Mouse (Mus musculus) frontal cortex, postnatal 25 days (tissue): Measurements from ENCODE around the gene Mrm2.
A peak's percentile ranks its signal among the peaks of the same experiment; 100 is the strongest.
"Not testable (repeated sequence)": the region's sequence is repeated elsewhere in the genome, so short reads cannot be mapped to it uniquely, and the experiment has no call there.

Experiments
- DNase-seq, 2 experiments: peaks; one replicate each; pipeline ENCODE4 v3.0.0; 2022; ENCODE audit warnings: low spot score in 2 of 2

The Mrm2 gene

GRCm38 (mm10) chr5:140331615-140332512 is at the start of gene Mrm2:
TSS of gene Mrm2 (minus strand) at chr5:140331898.
- peak; percentile 55 to 58 for DNase-seq

DNA sequence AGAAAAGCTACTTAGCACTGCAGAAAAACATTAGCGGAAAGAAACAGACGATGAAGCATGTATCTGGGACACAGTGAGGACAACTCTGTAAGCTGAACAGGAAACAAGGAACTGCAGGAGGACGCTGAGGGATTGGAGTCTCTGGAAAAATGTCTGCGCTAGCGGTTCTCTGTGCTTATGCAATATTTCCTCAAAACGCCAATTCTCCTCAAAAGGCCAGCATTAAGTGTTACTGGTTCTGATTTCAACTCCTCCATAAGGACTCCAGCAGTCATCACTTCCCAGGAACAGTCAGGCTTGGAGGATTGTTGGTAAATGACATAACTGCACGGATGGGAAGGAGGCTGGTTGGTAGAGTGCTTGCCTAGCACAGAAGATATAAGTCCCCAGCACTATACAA is 49.5 kb upstream of the Mrm2 start:
- no peak for DNase-seq

GRCm38 (mm10) chr5:140379299-140379698 is 47.6 kb upstream of the Mrm2 start:
- no peak for DNase-seq

- DNase-seq = no peak
Measured at GRCm38 (mm10) chr5:140378121-140378853, 46.6 kb upstream of the Mrm2 start.

DNA sequence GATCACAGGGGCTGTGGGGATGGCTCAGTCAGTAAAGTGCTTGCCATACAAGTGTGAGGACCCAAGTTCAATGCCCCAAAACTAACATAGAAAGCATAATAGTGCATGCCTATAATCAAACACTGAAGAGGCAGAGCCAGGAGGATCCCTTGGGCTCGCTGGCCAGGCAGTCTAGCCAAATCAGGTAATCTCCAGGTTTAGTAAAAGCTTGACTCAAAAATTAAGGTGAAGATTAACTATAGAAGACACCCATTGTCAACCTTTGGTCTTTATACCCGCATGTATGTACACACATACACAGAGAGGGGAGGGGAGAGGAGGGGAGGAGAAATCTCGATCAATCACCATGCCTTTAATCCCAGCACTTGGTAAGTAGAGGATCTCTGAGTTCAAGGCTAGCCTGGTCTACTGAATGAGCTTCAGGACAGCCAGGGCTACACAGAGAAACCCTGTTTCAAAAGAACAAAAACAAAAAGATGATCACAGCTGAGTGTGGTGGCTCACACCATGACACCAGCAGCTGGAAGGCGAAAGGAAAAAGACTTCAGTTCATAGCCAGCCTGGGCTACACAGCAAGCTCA is 43.6 kb upstream of the Mrm2 start:
- no peak for DNase-seq

DNA sequence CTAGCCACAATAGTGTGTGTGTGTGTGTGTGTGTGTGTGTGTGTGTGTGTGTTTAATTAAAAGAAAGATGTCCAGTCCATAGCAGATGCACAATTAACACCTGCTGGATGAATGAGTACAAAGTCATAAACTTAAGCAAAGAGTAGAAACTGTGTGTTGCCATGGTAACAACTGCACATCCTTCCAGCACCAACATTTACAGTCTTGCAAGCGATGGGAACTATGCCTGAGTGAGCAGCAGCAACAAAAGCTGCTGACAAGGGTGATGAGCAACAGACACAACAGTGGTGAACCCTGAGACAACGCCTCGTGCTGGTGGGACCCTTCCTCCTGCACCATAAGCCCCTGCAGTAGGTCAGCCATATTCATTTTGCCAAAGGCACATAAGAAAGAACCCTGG is 42.5 kb upstream of the Mrm2 start:
- no peak for DNase-seq

GRCm38 (mm10) chr5:140373711-140374110 is 42.0 kb upstream of the Mrm2 start:
- no peak for DNase-seq

DNA sequence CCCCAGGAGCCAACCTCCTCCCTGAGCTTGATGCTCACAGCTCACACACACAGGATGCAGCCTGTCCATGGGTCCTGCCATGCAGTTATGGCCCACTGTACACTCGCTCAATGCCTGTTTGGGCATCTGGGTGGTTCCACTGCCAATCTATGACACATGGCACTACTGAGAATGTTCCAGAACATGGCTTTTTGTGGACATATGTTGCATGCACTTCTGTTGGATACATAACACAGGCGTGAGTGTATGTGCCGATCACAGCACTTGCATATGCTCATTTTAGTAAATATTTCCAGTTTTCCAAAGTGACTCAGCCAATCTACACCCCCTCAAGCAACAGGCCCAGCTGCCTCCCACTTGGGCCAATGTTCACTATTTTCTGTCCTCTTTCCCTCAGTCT is 40.0 kb upstream of the Mrm2 start:
- DNase-seq = no peak

- DNase-seq = no peak
Measured at GRCm38 (mm10) chr5:140370446-140371254, 39.0 kb upstream of the Mrm2 start.

DNA sequence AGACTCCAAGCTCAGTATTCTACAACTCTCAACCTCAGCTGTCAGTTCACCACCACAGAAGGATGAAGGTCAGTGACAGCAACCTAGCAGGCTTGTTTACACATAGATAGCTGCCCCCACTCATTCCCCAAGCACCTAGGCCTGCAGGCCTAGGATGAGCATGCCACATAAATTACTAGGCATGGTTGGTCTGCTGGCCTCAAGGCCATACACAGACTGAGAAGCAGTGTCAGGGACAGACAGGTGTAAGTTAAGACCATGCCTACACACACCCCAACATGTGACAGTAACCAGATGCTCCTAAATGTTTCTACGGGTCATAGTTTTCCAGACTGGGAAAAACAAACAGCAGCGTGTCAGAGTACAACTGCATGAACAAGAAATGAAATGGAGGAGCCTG is 37.8 kb upstream of the Mrm2 start:
- DNase-seq = no peak

- DNase-seq = no peak
Measured at GRCm38 (mm10) chr5:140368926-140369325, 37.2 kb upstream of the Mrm2 start.

GRCm38 (mm10) chr5:140368126-140368525 is 36.4 kb upstream of the Mrm2 start:
- DNase-seq = not testable (repeated sequence)

DNA sequence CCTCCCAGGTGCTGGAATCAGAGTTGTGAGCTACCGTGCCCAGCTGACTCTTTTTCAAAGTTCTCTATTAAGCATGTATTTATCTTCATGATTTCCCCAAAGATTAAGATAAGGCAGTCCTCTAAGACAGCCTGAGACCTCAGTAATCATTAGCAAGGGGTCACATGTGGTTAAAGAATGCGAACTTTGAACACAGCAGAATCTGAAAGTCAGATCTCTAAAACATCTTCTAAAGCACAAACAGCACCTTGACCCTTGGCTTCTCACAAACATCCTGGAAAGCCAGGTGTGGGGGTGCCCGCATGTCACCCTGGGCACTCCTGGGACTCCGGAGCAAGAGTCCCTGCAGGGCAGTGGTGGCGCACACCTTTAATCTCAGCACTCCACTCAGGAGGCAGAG is 32.7 kb upstream of the Mrm2 start:
- no peak for DNase-seq

GRCm38 (mm10) chr5:140359930-140360674 is 28.4 kb upstream of the Mrm2 start:
- no peak for DNase-seq

- no peak for DNase-seq
Measured at GRCm38 (mm10) chr5:140357466-140357865, 25.8 kb upstream of the Mrm2 start.

GRCm38 (mm10) chr5:140355934-140356333 is 24.2 kb upstream of the Mrm2 start:
- DNase-seq = no peak

GRCm38 (mm10) chr5:140352352-140352751 is 20.7 kb upstream of the Mrm2 start:
- no peak for DNase-seq

- DNase-seq = no peak
Measured at GRCm38 (mm10) chr5:140350731-140351497, 19.2 kb upstream of the Mrm2 start.

- no peak for DNase-seq
Measured at GRCm38 (mm10) chr5:140349882-140350281, 18.2 kb upstream of the Mrm2 start.

GRCm38 (mm10) chr5:140346050-140346449 is 14.4 kb upstream of the Mrm2 start:
- DNase-seq = no peak
